Mouse (Mus musculus) layer of hippocampus, postnatal 10 days (tissue): Measurements from ENCODE around the gene Ifnar2. TPM values are rescaled to one million over a fixed set of nuclear protein-coding genes. Genes with fewer than 3 reads are reported as not detected.

ENCODE experiments used
- DNase-seq, 2 experiments: peaks; one replicate each; pipeline ENCODE4 v3.0.0; 2021; ENCODE audit warnings: low spot score in 2 of 2
- total RNA-seq, 2 experiments: library from RNA; stranded (reverse); gene quantifications; 2 replicates each; pipeline ENCODE4 v1.2.3; 2021

The Ifnar2 gene
- total RNA-seq, 2 experiments from 2014 or later, result 23.7 to 24.4 TPM

DNA sequence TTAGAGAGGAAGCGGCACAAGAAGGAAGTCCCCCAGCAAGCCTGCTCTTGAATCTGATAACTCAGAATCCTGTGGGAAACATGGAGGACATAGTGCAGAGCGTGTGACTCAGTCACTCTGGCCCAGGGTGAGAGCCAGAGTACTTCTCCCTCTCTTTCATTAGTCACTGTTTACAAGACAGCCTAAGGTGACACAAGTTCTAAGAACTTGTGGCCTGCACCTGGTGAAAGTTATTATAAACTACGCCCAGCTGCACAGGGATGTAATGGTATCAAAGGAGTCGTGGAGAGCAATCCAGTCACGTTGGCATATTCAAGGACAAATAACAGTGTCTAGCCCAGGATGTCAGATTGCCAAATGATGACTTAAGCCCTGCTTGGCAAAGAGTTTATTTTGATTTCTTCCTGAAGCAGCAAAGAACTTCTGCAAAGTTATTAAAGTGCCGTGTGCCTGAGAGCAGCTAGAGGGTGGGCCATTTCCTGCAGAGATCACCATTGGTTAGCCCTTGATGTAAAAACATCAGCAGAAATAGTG, 79.8 kb downstream of the Ifnar2 start:
- no peak for DNase-seq

Other genes with a start within 250 kb of the Ifnar2 start
- gene Olig2, start 147.3 kb upstream of the Ifnar2 start, total RNA-seq, result 10 to 100 TPM; 36.0 to 44.8 TPM
- 100 to 1,000 TPM; 159 to 174 TPM for gene Olig1, start 103.0 kb upstream of the Ifnar2 start, total RNA-seq
- 1 to 10 TPM in 1 of 2 experiments, not detected in 1; 1.1 TPM for gene Gm21970, start 18.9 kb downstream of the Ifnar2 start, total RNA-seq
- gene Il10rb, start 33.4 kb downstream of the Ifnar2 start, total RNA-seq, result 1 to 10 TPM; 7.4 to 8.6 TPM
- gene Ifnar1, start 112.5 kb downstream of the Ifnar2 start, total RNA-seq, result 10 to 100 TPM; 63.7 to 70.6 TPM
- 100 to 1,000 TPM in 1 of 2 experiments, 10 to 100 TPM in 1; 73.3 to 106 TPM for gene Ifngr2, start 174.3 kb downstream of the Ifnar2 start, total RNA-seq
- gene Tmem50b, start 225.0 kb downstream of the Ifnar2 start, total RNA-seq, result 100 to 1,000 TPM; 114 to 119 TPM
- gene Dnajc28, start 246.2 kb downstream of the Ifnar2 start, total RNA-seq, result 1 to 10 TPM; 5.0 to 5.1 TPM